Mouse (Mus musculus) megakaryocyte-erythroid progenitor cell, adult 5 weeks (primary cell): Measurements from ENCODE around the gene Gm10100. TPM values are rescaled to one million over a fixed set of nuclear protein-coding genes. Genes with fewer than 3 reads are reported as not detected.

Experiments
- polyA plus RNA-seq: library from polyadenylated mRNA; stranded (reverse); fragments of >175 nt; gene quantifications from 2 replicates; pipeline ENCODE4 v1.2.3, GENCODE M21; 2012

The Gm10100 gene
- not detected in 2 replicates for polyA plus RNA-seq

GRCm38 (mm10) chr10:77726186-77726585 lies at the start of gene Gm10100:
Gene Gm10100 (plus strand): TSS chr10:77726486.

GRCm38 (mm10) chr10:77685895-77686664 lies 40.2 kb upstream of the Gm10100 start, which contains the start of gene Tspear:
Gene Tspear (plus strand): TSS chr10:77686569.

GRCm38 (mm10) chr10:77690356-77690807 lies 35.9 kb upstream of the Gm10100 start, which contains the start of gene Gm19402:
Gene Gm19402 (minus strand): TSS chr10:77690757.

GRCm38 (mm10) chr10:77697133-77697532 lies 29.2 kb upstream of the Gm10100 start, which contains the start of gene Gm9508:
Gene Gm9508 (minus strand): TSS chr10:77697233.

GRCm38 (mm10) chr10:77706326-77706725 lies 20.0 kb upstream of the Gm10100 start, which contains the start of gene Gm10272:
Gene Gm10272 (plus strand): TSS chr10:77706626.

GRCm38 (mm10) chr10:77711157-77711556 lies 15.1 kb upstream of the Gm10100 start, which contains the start of gene Gm10024:
Gene Gm10024 (plus strand): TSS chr10:77711457.

GRCm38 (mm10) chr10:77715507-77715906 lies 10.8 kb upstream of the Gm10100 start, which contains the start of gene Gm10142:
Gene Gm10142 (plus strand): TSS chr10:77715807.

GRCm38 (mm10) chr10:77720299-77720698 lies 6.0 kb upstream of the Gm10100 start, which contains the start of gene Krtap12-1:
Gene Krtap12-1 (plus strand): TSS chr10:77720599.

GRCm38 (mm10) chr10:77741924-77742688 lies 15.8 kb downstream of the Gm10100 start, which contains the start of gene Gm18596:
Gene Gm18596 (minus strand): TSS chr10:77742638.

GRCm38 (mm10) chr10:77751254-77751653 lies 25.0 kb downstream of the Gm10100 start, which contains the start of gene Gm9736:
Gene Gm9736 (minus strand): TSS chr10:77751354.

GRCm38 (mm10) chr10:77759582-77759981 lies 33.3 kb downstream of the Gm10100 start, which contains the start of gene Gm3233:
Gene Gm3233 (minus strand): TSS chr10:77759682.

GRCm38 (mm10) chr10:77771225-77771624 lies 44.9 kb downstream of the Gm10100 start, which contains the start of gene Gm3238:
Gene Gm3238 (minus strand): TSS chr10:77771325.

Other genes with a start within 250 kb of the Gm10100 start
- gene Fam207a, start 210.7 kb upstream of the Gm10100 start, polyA plus RNA-seq = 75.0 and 77.7 TPM in 2 replicates
- 23.7 and 24.8 TPM in 2 replicates for gene Itgb2, start 196.2 kb upstream of the Gm10100 start, polyA plus RNA-seq
- gene Pttg1ip, start 144.8 kb upstream of the Gm10100 start, polyA plus RNA-seq = 119 and 164 TPM in 2 replicates
- 207 and 270 TPM in 2 replicates for gene Sumo3, start 120.4 kb upstream of the Gm10100 start, polyA plus RNA-seq
- gene Gm49325, start 120.3 kb upstream of the Gm10100 start, polyA plus RNA-seq = 2.6 TPM in 1 of 2 replicates, not detected in the other
- gene Ube2g2, start 104.2 kb upstream of the Gm10100 start, polyA plus RNA-seq = 43.2 and 45.3 TPM in 2 replicates
- 0.16 and 0.70 TPM in 2 replicates for gene Tspear, start 39.9 kb upstream of the Gm10100 start, polyA plus RNA-seq
- gene Gm19402, start 35.7 kb upstream of the Gm10100 start, polyA plus RNA-seq = not detected in 2 replicates
- 0.09 TPM in 1 of 2 replicates, not detected in the other for gene Gm9508, start 29.3 kb upstream of the Gm10100 start, polyA plus RNA-seq
- gene Gm10272, start 19.9 kb upstream of the Gm10100 start, polyA plus RNA-seq = not detected in 2 replicates
- gene Gm10024, start 15.0 kb upstream of the Gm10100 start, polyA plus RNA-seq = not detected in 2 replicates
- not detected in 2 replicates for gene Gm10142, start 10.7 kb upstream of the Gm10100 start, polyA plus RNA-seq
- not detected in 2 replicates for gene Krtap12-1, start 5.9 kb upstream of the Gm10100 start, polyA plus RNA-seq
- gene Gm18596, start 16.2 kb downstream of the Gm10100 start, polyA plus RNA-seq = not detected in 2 replicates
- not detected in 2 replicates for gene Gm9736, start 24.9 kb downstream of the Gm10100 start, polyA plus RNA-seq
- gene Gm3233, start 33.2 kb downstream of the Gm10100 start, polyA plus RNA-seq = not detected in 2 replicates
- not detected in 2 replicates for gene Gm3238, start 44.8 kb downstream of the Gm10100 start, polyA plus RNA-seq
- gene Gm7138, start 50.5 kb downstream of the Gm10100 start, polyA plus RNA-seq = not detected in 2 replicates
- gene Gm3250, start 56.1 kb downstream of the Gm10100 start, polyA plus RNA-seq = not detected in 2 replicates
- not detected in 2 replicates for gene Gm7137, start 61.7 kb downstream of the Gm10100 start, polyA plus RNA-seq
- gene Gm9639, start 68.6 kb downstream of the Gm10100 start, polyA plus RNA-seq = not detected in 2 replicates
- not detected in 2 replicates for gene Gm19668, start 72.6 kb downstream of the Gm10100 start, polyA plus RNA-seq
- not detected in 2 replicates for gene Gm9507, start 85.4 kb downstream of the Gm10100 start, polyA plus RNA-seq
- not detected in 2 replicates for gene Gm2696, start 88.2 kb downstream of the Gm10100 start, polyA plus RNA-seq
- not detected in 2 replicates for gene Krtap10-4, start 100.6 kb downstream of the Gm10100 start, polyA plus RNA-seq
- not detected in 2 replicates for gene Krtap10-10, start 109.5 kb downstream of the Gm10100 start, polyA plus RNA-seq
- gene Gm36176, start 120.3 kb downstream of the Gm10100 start, polyA plus RNA-seq = not detected in 2 replicates
- gene Gm10318, start 126.4 kb downstream of the Gm10100 start, polyA plus RNA-seq = 0.12 TPM in 1 of 2 replicates, not detected in the other
- not detected in 2 replicates for gene Gm3285, start 135.5 kb downstream of the Gm10100 start, polyA plus RNA-seq
- 0.07 and 0.10 TPM in 2 replicates for gene Lrrc3, start 176.1 kb downstream of the Gm10100 start, polyA plus RNA-seq
- gene Trpm2, start 244.1 kb downstream of the Gm10100 start, polyA plus RNA-seq = 1.8 and 3.2 TPM in 2 replicates